Mouse (Mus musculus): ENCODE measurements at regions not wholly inside any gene's neighbourhood (a gene's known extent, or its start where the extent isn't known, plus 50 kb on each side); places are given as distances from the start of the nearest gene placed in this dataset.

DNA sequence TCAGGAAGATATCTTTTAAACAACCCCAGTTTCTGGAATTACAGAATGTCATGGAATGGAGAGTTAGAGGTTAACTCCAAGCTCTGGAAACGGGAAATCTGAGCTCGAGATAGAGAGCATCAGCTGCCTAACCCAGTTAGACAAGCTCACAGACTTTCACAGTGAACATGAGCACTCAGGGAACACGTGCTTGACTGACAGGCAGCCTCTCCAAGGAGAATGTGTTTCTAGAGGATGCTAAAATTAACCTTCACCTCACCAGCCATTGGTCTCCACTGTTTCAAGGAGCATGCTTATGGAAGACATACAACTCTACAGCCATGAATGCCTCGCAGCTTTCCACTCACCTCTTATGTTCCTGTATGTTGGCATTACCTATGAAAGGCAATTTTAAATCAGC, 203.0 kb downstream of the Ankrd50 start:
- ATAC-seq (replicated peaks; ENCODE audit: insufficient number of reproducible peaks, low FRiP score, low TSS enrichment, low read depth) (no peak), DNase-seq (ENCODE audit: low spot score) (peak; percentile 33)
- no peaks in the 10 kb centered on the region for H3K9me3 ChIP-seq (replicated peaks; ENCODE audit: control insufficient read depth, low read length)
- H3K4me1 ChIP-seq (ENCODE audit: control insufficient read depth, insufficient read depth, low read length), result no peaks in the 10 kb centered on the region
- no peak overlapping the region for H3K9ac ChIP-seq (replicated peaks; ENCODE audit: low read length)
- no peak overlapping the region for H3K4me2 ChIP-seq (ENCODE audit: low read depth, low read length)
- 39% methylated on average over 4 of the region's 4 CpGs for WGBS
- no peak overlapping the region for H3K4me3 ChIP-seq (ENCODE audit: low read depth, low read length)
- no peaks in the 10 kb centered on the region for H3K27me3 ChIP-seq (ENCODE audit: control insufficient read depth, insufficient read depth, low read length)
- H3K27ac ChIP-seq (replicated peaks; ENCODE audit: low read depth, low read length), result no peak overlapping the region
- no peaks in the 10 kb centered on the region for H3K36me3 ChIP-seq (replicated peaks; ENCODE audit: control insufficient read depth, insufficient read depth, low read depth, low read length)

DNA sequence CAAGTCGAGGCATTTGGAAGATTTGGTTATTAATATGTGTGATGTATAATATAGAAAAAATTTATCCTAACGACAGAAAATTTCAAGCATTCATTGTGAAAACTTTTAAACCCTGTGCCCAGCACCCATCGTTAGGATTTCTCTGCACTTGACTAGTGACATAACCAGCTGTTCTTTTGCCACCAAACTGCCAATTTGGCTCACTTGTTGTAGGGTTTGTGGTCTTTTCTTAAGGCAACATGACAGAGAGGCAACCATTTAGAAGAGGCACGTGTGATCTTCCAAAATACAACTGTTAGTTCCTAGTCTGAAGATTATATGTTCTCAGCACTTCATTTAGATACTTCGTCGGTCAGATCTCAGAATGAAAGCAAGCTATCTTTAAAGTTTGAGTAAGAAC, 203.8 kb downstream of the Ankrd50 start:
- H3K9ac ChIP-seq (replicated peaks; ENCODE audit: low read length), result no peak overlapping the region
- whole genome bisulfite sequencing, result 86% methylated on average over 6 of the region's 6 CpGs
- H3K4me3 ChIP-seq (ENCODE audit: low read depth, low read length), result no peak overlapping the region
- H3K27ac ChIP-seq (replicated peaks; ENCODE audit: low read depth, low read length), result no peak overlapping the region
- H3K4me1 ChIP-seq (ENCODE audit: control insufficient read depth, insufficient read depth, low read length), result no peaks in the 10 kb centered on the region
- no peak overlapping the region for H3K4me2 ChIP-seq (ENCODE audit: low read depth, low read length)
- ATAC-seq (replicated peaks; ENCODE audit: insufficient number of reproducible peaks, low FRiP score, low TSS enrichment, low read depth), result no peak
- H3K36me3 ChIP-seq (replicated peaks; ENCODE audit: control insufficient read depth, insufficient read depth, low read depth, low read length), result no peaks in the 10 kb centered on the region
- no peak for DNase-seq (ENCODE audit: low spot score)
- H3K9me3 ChIP-seq (replicated peaks; ENCODE audit: control insufficient read depth, low read length), result no peaks in the 10 kb centered on the region
- no peaks in the 10 kb centered on the region for H3K27me3 ChIP-seq (ENCODE audit: control insufficient read depth, insufficient read depth, low read length)

DNA sequence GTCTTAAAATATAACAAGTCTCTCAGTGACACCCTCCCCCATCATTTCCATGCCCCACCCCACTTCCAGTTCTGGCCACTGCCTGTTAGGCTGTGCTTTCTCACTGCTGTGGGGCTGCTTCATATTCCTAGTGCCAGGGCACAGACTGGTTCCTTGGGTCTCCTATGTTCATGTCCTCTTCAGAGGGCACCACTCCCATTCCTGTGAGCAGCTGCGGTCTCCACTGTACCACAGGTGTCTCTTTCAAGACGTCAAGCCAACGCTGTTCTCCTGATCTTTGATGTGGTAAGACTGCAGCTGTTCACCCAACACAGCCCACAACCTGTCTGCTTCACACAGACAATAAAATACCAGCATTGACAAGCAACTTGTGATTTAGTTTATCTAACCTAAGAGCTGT, 204.5 kb downstream of the Ankrd50 start:
- Histone ChIP-seq H3K4me3 (ENCODE audit: low read depth, low read length) (no peak overlapping the region), H3K9ac (replicated peaks; ENCODE audit: low read length) (no peak overlapping the region), H3K9me3 (replicated peaks; ENCODE audit: control insufficient read depth, low read length) (no peaks in the 10 kb centered on the region), H3K27me3 (ENCODE audit: control insufficient read depth, insufficient read depth, low read length) (no peaks in the 10 kb centered on the region), H3K4me1 (ENCODE audit: control insufficient read depth, insufficient read depth, low read length) (no peaks in the 10 kb centered on the region), H3K27ac (replicated peaks; ENCODE audit: low read depth, low read length) (no peak overlapping the region), H3K36me3 (replicated peaks; ENCODE audit: control insufficient read depth, insufficient read depth, low read depth, low read length) (no peaks in the 10 kb centered on the region), H3K4me2 (ENCODE audit: low read depth, low read length) (no peak overlapping the region)
- DNase-seq (ENCODE audit: low spot score), result no peak
- no peak for ATAC-seq (replicated peaks; ENCODE audit: insufficient number of reproducible peaks, low FRiP score, low TSS enrichment, low read depth)
- 92% methylated on average over 3 of the region's 3 CpGs for WGBS

DNA sequence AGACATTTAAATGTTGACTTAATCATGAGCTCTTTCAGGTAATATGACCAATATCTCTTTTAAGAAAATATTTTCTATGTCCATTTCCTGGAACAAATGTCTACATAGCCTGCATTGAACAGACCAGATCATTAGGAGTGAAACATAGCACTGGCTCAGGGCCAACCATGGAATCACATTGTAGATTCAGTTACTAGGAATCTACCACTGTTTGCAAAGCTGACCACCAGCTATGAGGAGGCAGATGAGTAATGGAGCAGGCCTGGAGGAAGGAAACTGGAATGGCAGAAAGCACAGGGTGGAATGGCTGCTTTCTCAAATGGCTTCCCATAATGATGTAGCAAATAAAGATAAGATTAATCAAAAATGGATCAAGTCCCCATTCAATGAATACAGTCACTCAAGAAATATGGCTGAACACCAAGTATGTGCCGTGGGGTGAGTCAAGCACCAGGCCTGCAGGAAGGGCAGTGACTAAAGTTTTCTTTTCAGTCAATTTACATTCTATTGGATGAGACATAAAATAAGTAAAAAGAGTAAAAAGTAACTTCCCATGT, 207.6 kb downstream of the Ankrd50 start:
- H3K27me3 ChIP-seq (ENCODE audit: control insufficient read depth, insufficient read depth, low read length), result no peaks in the 10 kb centered on the region
- H3K4me1 ChIP-seq (ENCODE audit: control insufficient read depth, insufficient read depth, low read length), result no peaks in the 10 kb centered on the region
- H3K4me2 ChIP-seq (ENCODE audit: low read depth, low read length), result no peak overlapping the region
- no peak overlapping the region for H3K27ac ChIP-seq (replicated peaks; ENCODE audit: low read depth, low read length)
- H3K9ac ChIP-seq (replicated peaks; ENCODE audit: low read length), result no peak overlapping the region
- DNase-seq (ENCODE audit: low spot score) (no peak), ATAC-seq (replicated peaks; ENCODE audit: insufficient number of reproducible peaks, low FRiP score, low TSS enrichment, low read depth) (no peak)
- no peaks in the 10 kb centered on the region for H3K36me3 ChIP-seq (replicated peaks; ENCODE audit: control insufficient read depth, insufficient read depth, low read depth, low read length)
- WGBS, result 92% methylated on average over 1 of the region's 1 CpGs
- H3K4me3 ChIP-seq (ENCODE audit: low read depth, low read length), result no peak overlapping the region
- no peaks in the 10 kb centered on the region for H3K9me3 ChIP-seq (replicated peaks; ENCODE audit: control insufficient read depth, low read length)

DNA sequence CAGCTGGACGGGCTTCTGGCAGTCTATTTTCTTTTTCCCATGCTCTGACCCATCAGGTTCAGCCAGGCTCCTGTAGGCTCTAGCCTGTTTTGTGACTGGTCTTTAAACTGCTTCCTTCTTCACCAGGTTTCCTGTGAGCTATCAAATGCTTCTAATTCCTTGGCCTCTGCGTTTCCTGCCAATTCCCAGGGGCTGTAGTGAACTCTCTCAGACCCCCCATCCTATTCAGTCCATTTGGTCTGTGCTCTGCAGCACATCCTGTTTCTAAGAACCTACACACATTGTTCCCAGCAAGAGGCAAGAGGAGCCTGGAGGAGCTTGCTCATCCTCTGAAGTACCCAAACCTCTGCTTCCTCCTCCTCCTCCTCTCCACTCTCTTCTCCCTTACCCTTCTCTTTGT, 209.3 kb downstream of the Ankrd50 start:
- Histone ChIP-seq H3K4me1 (ENCODE audit: control insufficient read depth, insufficient read depth, low read length) (no peaks in the 10 kb centered on the region), H3K4me3 (ENCODE audit: low read depth, low read length) (no peak overlapping the region), H3K27me3 (ENCODE audit: control insufficient read depth, insufficient read depth, low read length) (no peaks in the 10 kb centered on the region), H3K9me3 (replicated peaks; ENCODE audit: control insufficient read depth, low read length) (no peaks in the 10 kb centered on the region), H3K4me2 (ENCODE audit: low read depth, low read length) (no peak overlapping the region), H3K36me3 (replicated peaks; ENCODE audit: control insufficient read depth, insufficient read depth, low read depth, low read length) (no peaks in the 10 kb centered on the region), H3K27ac (replicated peaks; ENCODE audit: low read depth, low read length) (no peak overlapping the region), H3K9ac (replicated peaks; ENCODE audit: low read length) (no peak overlapping the region)
- 10% methylated on average over 2 of the region's 2 CpGs for WGBS
- no peak for ATAC-seq (replicated peaks; ENCODE audit: insufficient number of reproducible peaks, low FRiP score, low TSS enrichment, low read depth)
- DNase-seq (ENCODE audit: low spot score), result peak; percentile 59

DNA sequence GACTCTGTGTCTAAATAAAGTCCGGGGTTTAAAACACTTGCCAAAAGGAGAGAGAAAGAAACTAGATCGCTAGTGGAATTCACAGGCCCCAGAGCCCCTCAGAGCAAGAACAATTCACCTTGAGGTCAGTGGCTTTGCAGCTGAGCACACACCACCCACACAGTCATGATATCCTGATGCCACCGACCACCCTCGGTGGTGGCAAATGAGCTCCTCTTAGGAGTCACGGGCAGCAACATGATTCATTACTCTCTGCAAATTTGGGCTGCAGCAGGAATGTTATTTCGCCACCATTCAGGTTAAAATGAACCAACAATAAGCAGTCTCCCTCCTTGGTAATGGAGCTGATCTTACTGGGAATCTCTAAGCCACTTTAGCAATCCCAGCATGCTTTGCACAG, 213.9 kb downstream of the Ankrd50 start:
- no peaks in the 10 kb centered on the region for H3K9me3 ChIP-seq (replicated peaks; ENCODE audit: control insufficient read depth, low read length)
- H3K4me3 ChIP-seq (ENCODE audit: low read depth, low read length), result no peak overlapping the region
- WGBS, result 62% methylated on average over 6 of the region's 6 CpGs
- no peaks in the 10 kb centered on the region for H3K27me3 ChIP-seq (ENCODE audit: control insufficient read depth, insufficient read depth, low read length)
- no peaks in the 10 kb centered on the region for H3K4me1 ChIP-seq (ENCODE audit: control insufficient read depth, insufficient read depth, low read length)
- DNase-seq (ENCODE audit: low spot score) (no peak), ATAC-seq (replicated peaks; ENCODE audit: insufficient number of reproducible peaks, low FRiP score, low TSS enrichment, low read depth) (no peak)
- no peak overlapping the region for H3K9ac ChIP-seq (replicated peaks; ENCODE audit: low read length)
- H3K4me2 ChIP-seq (ENCODE audit: low read depth, low read length), result no peak overlapping the region
- no peak overlapping the region for H3K27ac ChIP-seq (replicated peaks; ENCODE audit: low read depth, low read length)
- no peaks in the 10 kb centered on the region for H3K36me3 ChIP-seq (replicated peaks; ENCODE audit: control insufficient read depth, insufficient read depth, low read depth, low read length)

DNA sequence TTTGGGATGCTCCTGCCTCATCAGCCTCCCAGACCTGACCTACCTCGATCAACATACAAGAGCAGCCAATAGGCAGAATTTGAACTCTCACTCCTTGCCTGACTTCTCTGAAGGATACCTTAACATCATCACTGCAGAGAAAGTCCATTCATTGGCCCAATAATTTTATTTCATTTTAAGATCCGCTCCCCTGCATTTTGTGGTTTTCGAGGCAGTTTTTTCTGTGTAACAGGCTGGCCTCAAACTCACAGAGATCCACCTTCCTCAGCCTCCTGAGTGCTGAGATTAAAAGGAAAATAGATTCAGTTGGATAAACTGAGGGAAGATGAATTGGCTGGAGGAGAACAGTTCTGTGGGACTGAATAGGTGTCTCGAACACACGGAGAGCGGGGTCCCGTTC, 216.4 kb downstream of the Ankrd50 start:
- Histone ChIP-seq H3K9ac (replicated peaks; ENCODE audit: low read length) (no peak overlapping the region), H3K4me2 (ENCODE audit: low read depth, low read length) (no peak overlapping the region), H3K36me3 (replicated peaks; ENCODE audit: control insufficient read depth, insufficient read depth, low read depth, low read length) (no peaks in the 10 kb centered on the region), H3K4me1 (ENCODE audit: control insufficient read depth, insufficient read depth, low read length) (no peaks in the 10 kb centered on the region), H3K4me3 (ENCODE audit: low read depth, low read length) (no peak overlapping the region), H3K9me3 (replicated peaks; ENCODE audit: control insufficient read depth, low read length) (no peaks in the 10 kb centered on the region), H3K27me3 (ENCODE audit: control insufficient read depth, insufficient read depth, low read length) (no peaks in the 10 kb centered on the region), H3K27ac (replicated peaks; ENCODE audit: low read depth, low read length) (no peak overlapping the region)
- 88% methylated on average over 7 of the region's 7 CpGs for WGBS
- no peak for DNase-seq (ENCODE audit: low spot score)
- no peak for ATAC-seq (replicated peaks; ENCODE audit: insufficient number of reproducible peaks, low FRiP score, low TSS enrichment, low read depth)

DNA sequence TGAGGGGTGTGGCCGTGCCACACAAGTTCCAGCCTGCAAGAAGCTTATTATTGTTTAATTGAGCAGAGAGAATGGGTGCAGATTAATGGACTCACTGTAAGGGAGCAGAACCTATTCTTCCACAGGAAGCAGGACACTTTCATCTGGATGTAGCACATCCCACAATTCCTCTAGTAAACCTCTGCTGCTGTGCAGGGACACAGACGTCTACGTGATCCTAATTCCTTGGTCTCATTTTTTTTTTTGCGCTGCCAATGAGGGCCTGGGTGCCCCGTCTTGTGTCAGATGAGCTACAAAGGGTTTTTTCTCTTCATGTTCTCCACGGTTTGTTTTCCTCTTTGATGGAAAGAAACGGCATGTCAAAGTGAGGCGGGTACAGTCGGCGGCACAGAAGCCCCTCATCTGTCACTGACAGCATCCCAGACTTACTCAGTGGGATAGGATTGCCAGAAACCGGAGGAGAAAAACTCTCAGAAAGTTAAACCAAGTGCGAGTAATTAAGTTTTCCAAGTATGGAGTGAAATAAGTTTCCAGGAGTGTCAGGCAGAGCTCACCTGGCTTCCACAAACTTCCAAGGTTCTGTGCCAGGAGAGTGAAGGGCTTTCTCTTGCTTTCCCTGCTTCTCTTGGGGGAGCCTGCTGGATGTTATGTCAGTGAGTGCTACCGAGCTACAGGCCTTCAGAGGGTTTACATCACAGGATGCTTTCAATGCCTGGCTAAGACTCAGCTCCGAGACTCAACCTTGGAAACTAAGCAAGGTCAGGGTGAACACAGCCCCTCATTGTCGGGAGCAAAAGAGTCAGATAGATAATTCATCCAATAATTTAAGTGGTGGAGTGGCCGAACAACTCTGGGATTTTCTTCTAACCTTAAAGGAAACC, 221.1 kb downstream of the Ankrd50 start:
- Histone ChIP-seq H3K27ac (replicated peaks; ENCODE audit: low read depth, low read length) (no peak overlapping the region), H3K4me2 (ENCODE audit: low read depth, low read length) (no peak overlapping the region), H3K4me3 (ENCODE audit: low read depth, low read length) (no peak overlapping the region), H3K4me1 (ENCODE audit: control insufficient read depth, insufficient read depth, low read length) (no peaks in the 10 kb centered on the region), H3K9me3 (replicated peaks; ENCODE audit: control insufficient read depth, low read length) (peaks cover 4% of the 10 kb centered on the region; the same call in 1 of the 2 replicates), H3K9ac (replicated peaks; ENCODE audit: low read length) (no peak overlapping the region), H3K36me3 (replicated peaks; ENCODE audit: control insufficient read depth, insufficient read depth, low read depth, low read length) (no peaks in the 10 kb centered on the region), H3K27me3 (ENCODE audit: control insufficient read depth, insufficient read depth, low read length) (no peaks in the 10 kb centered on the region)
- WGBS, result 51% methylated on average over 16 of the region's 16 CpGs
- DNase-seq (ENCODE audit: low spot score) (no peak), ATAC-seq (replicated peaks; ENCODE audit: insufficient number of reproducible peaks, low FRiP score, low TSS enrichment, low read depth) (no peak)
